Mouse (Mus musculus) fat pad, adult 2 months (tissue): ENCODE data around the gene Ifnz.
"Not testable (repeated sequence)": the region's sequence is repeated elsewhere in the genome, so short reads cannot be mapped to it uniquely, and the experiment has no call there.

ENCODE experiments used
- DNase-seq: peaks from one replicate; pipeline ENCODE4 v3.0.0-alpha.2; 2011; ENCODE audit warnings: low read depth, low spot score; ENCODE audit errors: extremely low read depth

Ifnz gene

GRCm38 (mm10) chr4:88781831-88782230 lies at the start of gene Ifnz:
TSS of gene Ifnz (plus strand) at chr4:88782131.
- not testable (repeated sequence) for DNase-seq

GRCm38 (mm10) chr4:88738480-88738879 lies 43.5 kb upstream of the Ifnz start:
- DNase-seq = no peak

- no peak for DNase-seq
Measured at GRCm38 (mm10) chr4:88739036-88739435, 42.9 kb upstream of the Ifnz start.

GRCm38 (mm10) chr4:88741426-88741825 lies 40.5 kb upstream of the Ifnz start:
- DNase-seq = no peak

- no peak for DNase-seq
Measured at GRCm38 (mm10) chr4:88742771-88743371, 39.1 kb upstream of the Ifnz start.

- no peak for DNase-seq
Measured at GRCm38 (mm10) chr4:88744207-88744606, 37.7 kb upstream of the Ifnz start.

- DNase-seq = no peak
Measured at GRCm38 (mm10) chr4:88749926-88750325, 32.0 kb upstream of the Ifnz start.

GRCm38 (mm10) chr4:88754818-88755340 lies 27.1 kb upstream of the Ifnz start, which contains the start of gene Gm13271:
TSS of gene Gm13271 (plus strand) at chr4:88754868.
- DNase-seq = not testable (repeated sequence)

- not testable (repeated sequence) for DNase-seq
Measured at GRCm38 (mm10) chr4:88756581-88757513, 25.1 kb upstream of the Ifnz start.

GRCm38 (mm10) chr4:88757628-88758031 lies 24.3 kb upstream of the Ifnz start:
- DNase-seq = not testable (repeated sequence)

- DNase-seq = not testable (repeated sequence)
Measured at GRCm38 (mm10) chr4:88758751-88759150, 23.2 kb upstream of the Ifnz start.

GRCm38 (mm10) chr4:88759610-88760268 lies 22.2 kb upstream of the Ifnz start, which contains the start of gene Gm13283:
TSS of gene Gm13283 (plus strand) at chr4:88760119.
- not testable (repeated sequence) for DNase-seq

- DNase-seq = not testable (repeated sequence)
Measured at GRCm38 (mm10) chr4:88760431-88760830, 21.5 kb upstream of the Ifnz start.

- not testable (repeated sequence) for DNase-seq
Measured at GRCm38 (mm10) chr4:88761776-88762175, 20.2 kb upstream of the Ifnz start.

- not testable (repeated sequence) for DNase-seq
Measured at GRCm38 (mm10) chr4:88762341-88762740, 19.6 kb upstream of the Ifnz start.

GRCm38 (mm10) chr4:88763384-88764018 lies 18.4 kb upstream of the Ifnz start:
- DNase-seq = not testable (repeated sequence)

- not testable (repeated sequence) for DNase-seq
Measured at GRCm38 (mm10) chr4:88773534-88773933, 8.4 kb upstream of the Ifnz start, which contains the start of gene Gm13290. TSS of gene Gm13290 (plus strand) at chr4:88773834.

GRCm38 (mm10) chr4:88776622-88777021 lies 5.3 kb upstream of the Ifnz start, which contains the start of gene Gm13289:
TSS of gene Gm13289 (plus strand) at chr4:88776922.
- DNase-seq = not testable (repeated sequence)

GRCm38 (mm10) chr4:88779550-88779949 lies 2.4 kb upstream of the Ifnz start, which contains the start of gene Gm13272:
TSS of gene Gm13272 (plus strand) at chr4:88779850.
- DNase-seq = not testable (repeated sequence)

GRCm38 (mm10) chr4:88780320-88780719 lies 1.6 kb upstream of the Ifnz start:
- DNase-seq = not testable (repeated sequence)
